Mouse (Mus musculus): Measurements from ENCODE around the gene Ptprs.

Ptprs gene

DNA sequence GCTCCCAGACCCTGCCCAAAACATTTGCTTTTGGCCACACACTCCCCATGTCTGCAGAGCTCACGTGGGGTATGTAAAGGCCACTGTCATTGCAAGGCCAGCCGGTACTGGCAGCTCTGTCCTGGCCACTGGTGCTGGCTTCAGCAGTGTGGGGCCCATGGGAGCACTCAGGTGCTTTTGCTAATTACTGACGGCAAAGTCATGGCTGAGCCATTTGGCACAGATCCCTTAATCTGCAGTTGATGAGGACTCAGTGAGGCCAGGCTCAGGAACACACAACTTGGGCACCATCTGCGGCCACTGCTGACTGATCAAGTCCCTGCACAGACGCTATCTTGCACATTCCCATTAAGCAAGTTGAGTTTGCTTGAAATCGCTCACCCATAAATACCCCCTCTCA, 91.4 kb downstream of the Ptprs start:
- DNase-seq (ENCODE audit: extremely low spot score, low read depth, low spot score): no peak

- no peak for DNase-seq (ENCODE audit: extremely low spot score, low read depth, low spot score)
Measured at GRCm38 (mm10) chr17:56382997-56383396, 93.3 kb downstream of the Ptprs start.

DNA sequence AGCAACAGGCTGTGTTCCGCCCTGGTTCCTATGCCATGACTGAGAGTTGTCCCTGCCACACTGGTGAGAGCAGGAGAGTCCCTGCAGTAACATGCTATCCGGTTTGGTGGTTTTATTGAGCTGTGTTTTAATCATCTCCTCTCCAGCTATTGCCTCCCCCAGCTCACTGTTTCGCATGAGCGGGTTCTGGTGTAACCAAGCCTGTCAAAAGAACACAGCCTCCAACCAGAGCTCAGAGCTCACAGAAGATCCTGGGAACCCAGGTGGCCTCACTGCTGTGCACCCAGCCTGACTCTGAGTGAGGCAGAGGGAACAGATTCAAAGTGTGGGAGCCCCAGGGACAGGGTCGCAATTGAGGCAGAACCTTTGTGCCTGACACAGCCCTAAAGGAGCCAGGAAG, 95.1 kb downstream of the Ptprs start:
- no peak for DNase-seq (ENCODE audit: extremely low spot score, low read depth, low spot score)

GRCm38 (mm10) chr17:56380286-56380685, 96.0 kb downstream of the Ptprs start:
- DNase-seq (ENCODE audit: extremely low spot score, low read depth, low spot score): no peak

- no peak for DNase-seq (ENCODE audit: extremely low spot score, low read depth, low spot score)
Measured at GRCm38 (mm10) chr17:56379281-56379834, 96.9 kb downstream of the Ptprs start.

- DNase-seq (ENCODE audit: extremely low spot score, low read depth, low spot score): no peak
Measured at GRCm38 (mm10) chr17:56374851-56375250, 101.4 kb downstream of the Ptprs start.

- DNase-seq (ENCODE audit: extremely low spot score, low read depth, low spot score): no peak
Measured at GRCm38 (mm10) chr17:56373136-56374034, 102.9 kb downstream of the Ptprs start.

DNA sequence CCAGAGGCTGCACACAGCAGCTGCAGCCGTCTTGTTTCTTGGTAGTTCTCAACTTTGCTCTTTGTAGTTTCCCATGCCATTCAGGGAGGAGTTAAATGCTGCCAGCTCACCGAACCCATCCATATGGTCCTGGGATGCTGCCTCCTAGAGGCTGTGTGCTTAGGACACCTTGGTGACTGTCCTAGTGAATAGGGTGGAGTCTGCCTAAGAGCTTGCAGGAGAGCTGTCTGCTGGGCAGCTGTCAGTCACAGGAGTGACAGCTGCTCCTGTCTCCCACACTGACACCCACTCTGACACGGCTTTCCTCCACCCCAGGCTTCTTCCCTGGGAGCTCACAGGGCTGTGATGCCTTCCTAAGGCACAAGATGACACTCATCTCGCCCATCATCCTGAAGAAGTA, 104.2 kb downstream of the Ptprs start:
- DNase-seq (ENCODE audit: extremely low spot score, low read depth, low spot score): no peak

DNA sequence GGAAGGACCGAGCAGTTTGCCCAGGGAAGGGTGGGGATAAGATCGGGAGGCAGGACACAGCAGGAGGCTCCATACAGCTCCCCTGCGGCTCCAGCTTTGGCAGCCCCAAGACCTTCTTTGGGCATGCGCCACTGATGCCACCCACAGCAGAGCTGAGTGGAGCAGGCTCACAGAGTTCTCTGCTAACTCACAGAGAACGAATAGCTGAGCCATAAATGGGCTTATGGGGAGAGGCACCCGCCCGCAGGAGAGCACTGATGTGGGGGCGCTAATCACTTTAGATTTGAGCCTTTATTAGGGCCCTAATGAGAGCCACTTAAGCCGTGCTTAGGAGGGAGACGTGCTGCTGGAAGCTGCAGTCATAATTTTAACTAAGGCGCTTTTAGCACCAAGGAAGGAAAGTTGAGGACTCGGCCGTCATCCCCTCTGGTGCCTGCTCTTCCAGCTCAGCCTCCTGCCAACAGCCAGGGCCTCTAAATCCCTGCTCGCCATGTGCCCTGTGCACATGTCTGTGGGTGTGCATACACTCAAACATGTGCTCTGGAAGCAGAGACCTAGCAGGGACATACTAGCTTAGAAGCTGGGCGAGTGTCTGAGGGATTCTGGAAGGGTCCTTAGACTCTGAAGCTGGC, 105.1 kb downstream of the Ptprs start:
- DNase-seq (ENCODE audit: extremely low spot score, low read depth, low spot score): no peak

GRCm38 (mm10) chr17:56370090-56370489, 106.2 kb downstream of the Ptprs start:
- no peak for DNase-seq (ENCODE audit: extremely low spot score, low read depth, low spot score)

DNA sequence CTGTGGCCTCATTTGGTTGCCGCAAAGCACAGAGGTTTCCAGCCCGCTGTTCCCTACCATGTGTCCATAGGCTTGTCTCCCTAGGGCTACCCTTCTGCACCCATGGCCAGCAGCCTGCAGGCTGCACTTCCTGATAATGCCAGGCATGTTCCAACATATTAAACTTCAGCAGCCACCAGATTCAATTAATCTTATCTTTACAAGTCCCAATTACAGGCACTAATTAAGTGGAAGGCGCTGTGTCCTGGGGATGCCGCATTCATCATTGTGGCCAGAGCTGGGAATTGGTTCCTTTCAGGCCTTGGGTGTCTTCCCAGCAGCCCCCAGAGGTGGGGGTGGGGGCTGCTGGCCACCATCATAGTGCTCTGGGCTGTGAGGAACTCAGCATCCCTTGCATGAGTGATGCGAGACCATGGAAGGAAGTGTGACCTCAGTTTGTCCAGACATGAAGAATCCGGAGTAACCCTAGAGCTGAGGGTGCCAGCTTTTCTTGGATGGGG, 107.9 kb downstream of the Ptprs start:
- DNase-seq (ENCODE audit: extremely low spot score, low read depth, low spot score): no peak

DNA sequence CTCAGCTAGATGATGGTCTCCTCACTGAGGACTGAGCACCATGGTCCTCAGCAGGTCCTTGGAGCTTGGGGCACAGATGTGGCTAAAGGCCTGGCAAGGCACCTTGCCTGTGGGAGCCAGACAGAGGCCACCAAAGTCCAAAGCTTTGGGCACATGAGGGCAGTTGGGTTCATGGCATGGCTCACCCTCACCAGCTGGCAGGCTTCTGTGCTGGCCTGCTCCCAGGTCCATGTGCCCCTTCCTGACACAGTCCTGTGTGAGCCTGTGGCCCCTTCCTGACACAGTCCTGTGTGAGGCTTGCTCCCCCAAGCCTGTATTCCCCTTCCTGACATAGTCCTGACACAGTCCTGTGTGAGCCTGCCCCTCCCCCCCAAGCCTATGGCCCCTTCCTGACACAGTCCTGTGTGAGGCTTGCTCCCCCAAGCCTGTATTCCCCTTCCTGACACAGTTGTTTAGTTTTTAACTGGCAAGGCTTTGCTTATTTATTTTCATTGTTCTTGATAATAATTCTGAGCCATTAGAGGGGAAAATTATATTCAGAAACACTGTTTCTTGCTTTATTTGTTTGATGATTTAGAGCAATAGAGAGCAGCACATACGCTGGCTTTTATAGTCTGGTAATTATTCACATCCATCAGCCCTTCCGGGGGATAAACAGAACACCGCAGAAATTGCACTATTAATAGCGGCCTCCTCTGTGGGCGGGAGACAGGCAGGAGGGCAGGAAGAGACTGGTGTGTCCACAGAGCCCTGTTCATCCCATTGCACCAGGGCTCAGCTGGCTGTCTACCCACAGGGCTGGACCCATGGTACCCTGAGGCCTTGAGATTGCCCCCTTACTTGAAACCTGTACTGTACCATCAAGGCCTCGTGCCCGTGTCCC, 110.3 kb downstream of the Ptprs start:
- no peak for DNase-seq (ENCODE audit: extremely low spot score, low read depth, low spot score)
